Mouse (Mus musculus) hindbrain, embryonic 14.5 days (tissue): ENCODE results near the gene Rasl2-9. TPM values are rescaled to one million over a fixed set of nuclear protein-coding genes. Genes with fewer than 3 reads are reported as not detected.

Source experiments
- microRNA-seq: library from miRNA; unstranded; fragments of <30 nt; microRNA quantifications from one replicate; pipeline ENCODE4, GENCODE M21; 2016
- polyA plus RNA-seq: library from polyadenylated mRNA; unstranded; fragments of >200 nt; fragmentation: Nextera tagmentation; extraction: Ambion mirVana; gene quantifications from 2 replicates; pipeline ENCODE4 v1.2.1, GENCODE M21; 2014

Rasl2-9 gene
- polyA plus RNA-seq, 1 experiment from 2014 or later, result 0.64 TPM

Small RNA genes within 50 kb of the gene (microRNA-seq; reads per million reads assigned to microRNA genes)
- gene Gm26217, result not detected

Other genes starting within 250 kb of the Rasl2-9 start
- gene Isoc2a, start 248.8 kb downstream of the Rasl2-9 start, polyA plus RNA-seq, result 0.47 and 0.82 TPM in 2 replicates
- gene Gm36210, start 219.4 kb downstream of the Rasl2-9 start, polyA plus RNA-seq, result 0.25 and 0.43 TPM in 2 replicates
- gene Zfp628, start 210.7 kb downstream of the Rasl2-9 start, polyA plus RNA-seq, result 3.6 and 4.2 TPM in 2 replicates
- gene Nat14, start 203.9 kb downstream of the Rasl2-9 start, polyA plus RNA-seq, result 23.3 and 23.6 TPM in 2 replicates
- 0.74 and 0.82 TPM in 2 replicates for gene Ssc5d, start 200.2 kb downstream of the Rasl2-9 start, polyA plus RNA-seq
- gene Sbk2, start 161.5 kb downstream of the Rasl2-9 start, polyA plus RNA-seq, result 0.21 TPM in 1 of 2 replicates, not detected in the other
- gene Sbk3, start 154.8 kb downstream of the Rasl2-9 start, polyA plus RNA-seq, result 0.39 and 0.67 TPM in 2 replicates
- 51.5 and 55.4 TPM in 2 replicates for gene Zfp579, start 129.8 kb downstream of the Rasl2-9 start, polyA plus RNA-seq
- gene Zfp524, start 111.5 kb downstream of the Rasl2-9 start, polyA plus RNA-seq, result 8.9 and 9.2 TPM in 2 replicates
- 30.0 and 32.6 TPM in 2 replicates for gene Fiz1, start 111.3 kb downstream of the Rasl2-9 start, polyA plus RNA-seq
- gene Gm44973, start 110.5 kb downstream of the Rasl2-9 start, polyA plus RNA-seq, result not detected in 2 replicates
- gene Zfp865, start 105.6 kb downstream of the Rasl2-9 start, polyA plus RNA-seq, result 6.6 and 7.2 TPM in 2 replicates
- 53.3 and 60.1 TPM in 2 replicates for gene Ccdc106, start 105.4 kb downstream of the Rasl2-9 start, polyA plus RNA-seq
- gene 4632433K11Rik, start 91.8 kb downstream of the Rasl2-9 start, polyA plus RNA-seq, result not detected in 2 replicates
- 7.0 and 8.9 TPM in 2 replicates for gene Zfp784, start 87.5 kb downstream of the Rasl2-9 start, polyA plus RNA-seq
- 105 and 110 TPM in 2 replicates for gene Zfp580, start 74.4 kb downstream of the Rasl2-9 start, polyA plus RNA-seq
- gene U2af2, start 63.8 kb downstream of the Rasl2-9 start, polyA plus RNA-seq, result 96.6 and 103 TPM in 2 replicates
- 116 and 124 TPM in 2 replicates for gene Epn1, start 45.7 kb downstream of the Rasl2-9 start, polyA plus RNA-seq
- gene Rfpl4, start 9.0 kb downstream of the Rasl2-9 start, polyA plus RNA-seq, result not detected in 2 replicates
- gene Vmn1r55, start 23.7 kb upstream of the Rasl2-9 start, polyA plus RNA-seq, result 0.08 TPM in 1 of 2 replicates, not detected in the other
- not detected in 2 replicates for gene Vmn1r56, start 70.8 kb upstream of the Rasl2-9 start, polyA plus RNA-seq
- not detected in 2 replicates for gene Vmn1r57, start 92.5 kb upstream of the Rasl2-9 start, polyA plus RNA-seq
- not detected in 2 replicates for gene Gm5065, start 224.6 kb upstream of the Rasl2-9 start, polyA plus RNA-seq
- gene Nlrp2, start 225.1 kb upstream of the Rasl2-9 start, polyA plus RNA-seq, result not detected in 2 replicates